Mouse (Mus musculus): Measurements from ENCODE around the gene Rps9. TPM values are rescaled to one million over a fixed set of nuclear protein-coding genes. Genes with fewer than 3 reads are reported as not detected.

The Rps9 gene
- 100 to 1,000 TPM; 693 to 718 TPM for total RNA-seq (2021)

DNA sequence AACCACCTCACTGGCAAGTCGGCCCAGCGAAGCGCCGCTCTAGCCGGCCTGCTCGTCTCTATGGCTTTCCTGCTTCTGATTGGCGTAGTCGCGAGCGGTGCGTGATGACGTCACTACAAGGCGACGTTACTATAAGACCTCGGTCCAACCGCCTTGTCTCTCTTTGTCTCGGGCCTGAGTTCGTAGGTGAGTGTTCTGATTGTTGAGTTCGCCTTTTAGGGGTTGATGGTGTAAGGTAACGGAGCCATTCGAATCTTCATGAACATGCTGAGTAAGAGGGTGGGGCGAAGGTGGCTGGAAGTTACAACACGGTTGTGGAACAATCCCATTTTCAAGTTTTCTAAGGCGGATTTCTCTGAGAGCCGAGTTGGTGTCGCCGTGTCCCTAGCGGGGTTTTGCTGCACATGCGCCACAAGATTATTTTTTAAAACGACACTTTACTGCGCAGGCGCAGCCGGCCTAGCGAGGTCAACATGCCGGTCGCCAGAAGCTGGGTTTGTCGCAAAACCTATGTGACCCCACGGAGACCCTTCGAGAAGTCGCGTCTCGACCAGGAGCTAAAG, at the start of gene Rps9:
Gene Rps9, plus strand, starts transcription at position 115 of the 563 bp plus-strand sequence.
- intact Hi-C loops (cut with DNase I): no loop called here

DNA sequence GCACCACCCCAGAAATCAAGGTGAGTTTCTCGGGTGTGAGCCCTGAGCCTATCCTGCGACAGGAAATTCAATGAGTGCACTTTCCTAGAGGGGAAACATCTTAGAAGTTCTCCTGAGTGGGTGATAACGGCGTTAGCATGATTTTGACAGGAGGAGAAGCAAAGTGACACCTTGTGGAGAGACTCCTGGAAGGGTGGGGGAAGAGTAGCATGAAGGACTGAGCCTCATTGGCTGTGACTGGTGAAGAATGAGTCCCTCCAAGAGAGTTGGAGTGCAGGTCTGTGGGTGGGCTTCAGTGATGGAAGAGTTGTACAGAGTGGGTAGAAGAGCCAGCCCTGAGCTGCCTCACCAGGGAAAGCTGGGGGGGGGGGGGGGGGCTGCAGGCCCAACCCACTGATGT, 46.8 kb upstream of the Rps9 start:
- DNase-seq: no peak
- intact Hi-C loops (cut with DNase I): no loop called here

More for the DNA sequence above, at the start of gene Rps9:
- DNase-seq: peak; percentile 97

DNA sequence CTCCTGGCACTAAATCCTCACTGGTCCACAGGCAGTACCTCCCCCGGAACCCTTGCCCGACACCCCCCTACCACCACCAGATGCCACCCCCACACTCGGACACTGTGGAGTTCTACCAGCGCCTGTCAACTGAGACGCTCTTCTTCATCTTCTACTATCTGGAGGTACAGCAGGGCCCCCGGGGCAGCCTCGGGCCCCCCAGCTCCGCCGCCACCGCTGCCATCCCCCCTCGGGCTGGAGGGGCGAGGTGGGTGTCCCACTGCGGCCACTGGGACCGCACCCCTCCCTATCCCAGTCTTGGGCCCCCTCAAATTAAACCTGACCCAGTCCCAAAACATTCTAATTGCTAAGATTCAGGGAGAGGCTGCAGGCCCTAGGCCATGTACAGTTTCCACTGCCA, 45.2 kb upstream of the Rps9 start:
- no peak for DNase-seq
- intact Hi-C loops (cut with DNase I): no loop called here

DNA sequence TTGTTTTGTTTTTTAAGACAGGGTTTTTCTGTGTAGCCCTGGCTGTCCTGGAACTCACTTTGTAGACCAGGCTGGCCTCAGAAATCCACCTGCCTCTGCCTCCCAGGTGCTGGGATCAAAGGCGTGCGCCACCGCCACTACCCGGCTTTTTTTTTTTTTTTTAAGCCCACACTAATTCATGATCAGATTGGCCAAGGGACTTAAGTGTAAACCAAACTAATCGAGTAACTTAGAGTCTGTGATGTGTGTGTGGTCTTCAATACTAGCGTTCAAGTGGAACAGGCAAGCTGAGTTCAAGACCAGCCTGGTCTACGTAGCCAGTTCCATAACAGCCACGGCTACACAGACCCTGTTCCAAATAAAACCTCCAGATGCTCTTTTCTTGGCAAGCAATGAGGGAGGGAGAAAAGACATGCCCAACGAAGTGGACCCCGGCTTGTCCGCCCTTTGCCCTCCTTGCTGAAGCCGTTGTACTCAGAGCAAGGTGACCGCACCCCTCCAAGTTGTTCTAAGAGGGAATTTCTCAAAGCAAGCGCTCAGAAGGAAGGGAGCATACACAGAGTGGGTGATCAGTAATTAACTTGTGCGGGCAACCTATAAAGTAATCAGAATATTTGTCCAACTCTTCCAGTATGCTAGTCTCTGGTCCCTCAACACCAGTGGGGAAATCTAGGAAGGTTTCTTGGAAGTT, 39.1 kb upstream of the Rps9 start:
- DNase-seq: no peak
- intact Hi-C loops (cut with DNase I): no loop called here

DNA sequence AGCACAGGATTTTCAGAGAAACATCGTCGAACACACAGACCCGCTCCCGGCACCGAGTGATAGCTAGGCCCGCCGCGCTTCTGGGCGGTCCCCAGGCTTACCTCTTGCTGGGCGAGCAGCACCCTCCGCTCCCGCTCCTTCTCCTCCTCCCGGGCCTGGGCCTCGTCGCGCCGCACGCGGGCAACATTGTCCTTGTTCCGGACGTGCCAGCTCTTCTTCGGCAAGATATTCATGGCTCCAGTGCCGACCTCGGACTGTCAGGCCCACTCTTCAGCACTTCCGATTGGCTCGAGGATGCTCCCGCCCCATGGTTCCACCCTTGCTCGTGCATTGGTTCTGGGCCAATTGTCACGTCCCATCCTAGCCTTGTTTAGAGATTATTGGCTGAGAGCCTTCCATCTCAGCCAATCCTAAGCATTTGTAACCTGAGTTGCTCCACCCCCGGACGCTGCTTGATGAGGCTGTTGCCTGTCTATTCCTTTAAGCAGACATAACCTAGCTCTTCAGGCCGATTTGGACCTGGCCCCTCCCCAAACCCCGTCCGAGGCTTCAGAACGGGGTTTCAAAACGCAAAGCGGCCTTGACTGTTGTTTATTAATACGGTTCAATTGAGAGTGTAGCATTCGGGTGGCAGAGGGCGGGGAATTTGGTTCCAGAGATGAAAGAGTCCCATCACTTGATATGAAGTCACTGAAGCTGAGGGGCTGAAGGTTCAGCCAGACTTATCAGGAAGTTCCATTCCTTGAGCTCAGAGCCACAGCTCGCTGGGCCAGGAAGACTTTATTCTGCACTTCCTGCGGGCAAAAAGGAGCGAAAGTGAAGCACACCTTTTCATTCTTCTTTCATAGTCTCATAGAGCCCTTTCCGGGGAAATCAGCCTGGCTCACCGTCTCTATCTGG, 38.3 kb upstream of the Rps9 start, which contains the start of gene Leng1:
Gene Leng1, minus strand, starts transcription at position 626 of the 900 bp plus-strand sequence.
- intact Hi-C loops (cut with DNase I): no loop called here
- DNase-seq: peak; percentile 97

DNA sequence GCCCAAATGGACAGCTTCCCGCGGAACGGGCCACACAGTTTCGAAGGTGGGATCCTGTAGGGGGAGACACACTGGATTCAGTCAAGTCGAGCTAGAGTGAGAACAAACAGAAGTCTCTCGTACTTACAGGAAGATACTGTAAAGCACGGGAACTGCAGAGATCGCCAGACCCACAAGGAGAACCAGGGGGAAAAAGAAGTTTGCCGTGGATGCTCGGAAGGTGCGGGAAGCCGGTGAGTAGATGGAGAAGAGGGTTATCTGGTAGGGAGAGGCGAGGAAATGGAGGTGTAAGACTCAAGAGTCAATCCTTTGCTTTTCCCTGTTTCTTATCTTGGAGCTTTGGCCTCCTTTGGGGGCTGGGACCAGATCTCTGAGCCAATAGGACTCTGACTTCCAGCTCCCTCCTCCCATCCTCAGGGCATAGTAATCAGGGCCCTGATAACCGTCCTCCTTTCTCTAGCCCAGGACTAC, 36.8 kb upstream of the Rps9 start:
- no peak for DNase-seq
- intact Hi-C loops (cut with DNase I): no loop called here

DNA sequence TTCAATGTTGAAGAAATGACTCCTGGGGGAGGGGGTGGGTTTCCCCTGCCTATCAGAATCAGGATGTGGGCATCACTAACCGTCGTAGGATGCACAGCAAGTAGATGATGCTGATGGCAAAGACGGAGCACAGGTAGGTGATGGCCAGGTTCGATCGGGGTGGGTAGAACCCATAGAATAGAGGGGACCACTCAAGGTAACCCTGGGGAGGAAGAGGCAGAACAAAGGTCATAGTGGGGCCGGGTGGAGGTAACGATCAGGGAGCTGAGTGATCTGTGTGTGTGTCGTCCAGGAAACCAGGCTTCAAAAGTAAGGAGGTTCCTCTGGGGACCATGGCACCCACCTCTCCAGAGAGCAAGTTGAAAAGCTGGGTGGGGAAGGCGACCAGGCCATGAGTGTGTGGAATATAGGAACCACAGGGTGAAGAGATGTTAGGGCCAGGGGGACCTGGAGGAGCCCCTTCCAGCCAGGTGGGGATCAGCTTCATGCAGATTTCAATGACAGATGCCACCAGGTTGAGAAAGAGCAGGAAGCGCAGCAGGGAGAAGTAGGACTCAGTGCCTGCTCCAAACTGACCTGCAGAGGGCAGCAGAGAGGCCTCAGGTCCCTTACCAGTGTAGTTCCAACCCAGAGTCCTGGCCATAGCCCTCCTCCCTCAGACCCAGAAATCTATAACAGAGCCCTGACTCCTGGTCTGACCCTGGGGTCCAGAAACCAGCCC, 29.1 kb upstream of the Rps9 start:
- intact Hi-C loops (cut with DNase I): no loop called here
- peak; percentile 88 for DNase-seq

DNA sequence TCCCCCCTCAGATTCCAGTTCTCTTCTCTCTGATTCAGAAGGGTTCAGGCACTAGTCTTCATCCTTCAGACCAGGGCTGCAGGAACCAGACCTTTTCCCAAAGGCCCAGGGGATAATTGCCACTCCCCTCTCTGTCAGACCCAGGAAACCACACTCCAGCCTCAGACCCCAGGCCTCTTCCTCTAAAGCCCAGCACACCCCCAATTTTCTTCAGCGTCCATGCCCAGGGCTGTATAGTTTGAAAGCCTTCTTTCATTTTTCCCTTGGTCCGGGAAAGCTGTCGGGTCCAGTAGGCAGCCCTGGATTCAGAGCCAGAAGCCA, 28.6 kb upstream of the Rps9 start:
- intact Hi-C loops (cut with DNase I): no loop called here
- DNase-seq: no peak

DNA sequence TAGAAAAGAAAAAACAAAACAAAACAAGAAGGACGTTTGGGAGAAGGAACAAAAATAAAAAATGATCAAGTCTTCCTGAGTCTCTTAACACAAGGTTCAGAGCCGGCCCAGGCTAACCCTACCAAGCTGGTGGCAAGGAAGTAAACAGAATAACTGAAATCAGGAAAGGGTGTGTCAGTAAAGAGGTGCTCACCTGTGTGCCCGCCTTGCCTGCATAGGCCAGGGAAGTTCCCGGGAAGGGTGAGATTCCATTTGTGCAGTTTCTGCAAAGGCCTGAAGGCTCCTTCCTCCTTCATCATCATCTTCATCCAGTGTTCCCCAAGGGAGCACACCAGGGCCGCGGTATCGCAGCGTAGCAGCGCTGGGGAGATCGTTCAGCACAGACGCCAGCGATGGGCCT, 27.4 kb upstream of the Rps9 start:
- no peak for DNase-seq
- intact Hi-C loops (cut with DNase I): no loop called here

DNA sequence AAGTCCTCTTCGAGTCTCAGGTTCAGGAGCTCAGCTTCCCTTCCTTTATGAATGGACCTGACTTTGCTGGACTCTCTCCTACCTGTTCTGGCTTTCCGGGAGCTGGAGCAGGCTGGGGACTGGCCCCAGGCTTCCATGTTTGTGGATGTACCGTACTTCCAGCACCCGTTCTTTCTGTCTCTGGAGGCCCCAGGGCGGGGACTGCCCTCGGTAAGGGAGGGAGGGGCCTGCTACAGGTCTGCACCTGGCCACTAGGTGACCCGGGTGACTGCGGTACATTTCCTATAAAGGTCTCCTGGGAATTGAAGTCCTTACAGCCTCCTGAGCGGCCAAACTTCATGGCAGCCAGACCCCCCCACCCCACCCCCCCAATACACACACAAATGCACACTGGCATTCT, 26.5 kb upstream of the Rps9 start, which contains the start of gene Tmc4:
Gene Tmc4, minus strand, starts transcription at position 212 of the 400 bp plus-strand sequence.
- no peak for DNase-seq
- intact Hi-C loops (cut with DNase I): no loop called here

DNA sequence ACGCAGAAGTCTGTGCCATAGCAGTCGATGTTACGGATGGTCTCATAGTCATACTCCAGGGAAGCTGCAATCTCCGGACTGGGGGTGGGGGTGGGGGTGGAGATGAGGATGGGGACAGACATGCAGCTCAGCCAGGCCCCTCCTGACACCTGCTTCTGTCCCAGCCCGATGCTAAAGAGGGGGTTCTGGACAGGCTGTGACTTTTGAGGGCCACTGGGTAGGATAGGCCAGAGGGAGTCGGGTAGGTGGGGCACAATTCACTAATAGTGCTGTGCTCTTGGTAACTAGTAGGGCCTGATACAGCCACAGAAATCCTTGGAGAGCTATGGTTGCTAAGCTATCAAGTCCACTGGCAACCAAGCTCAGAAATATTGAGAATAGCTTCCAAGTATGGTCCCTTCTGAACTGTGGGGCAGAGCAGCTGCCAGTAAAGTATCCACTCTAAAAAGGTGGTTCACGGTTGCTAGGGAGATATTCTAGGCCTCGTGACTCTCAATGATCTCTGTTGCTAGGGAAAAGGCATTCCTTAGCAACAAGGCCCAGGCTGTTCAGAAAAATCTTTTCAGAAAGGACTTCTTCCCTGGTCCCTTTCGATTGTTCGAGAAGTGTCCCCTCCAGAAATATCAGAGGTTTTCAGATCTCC, 19.8 kb upstream of the Rps9 start:
- intact Hi-C loops (cut with DNase I): no loop called here
- no peak for DNase-seq

DNA sequence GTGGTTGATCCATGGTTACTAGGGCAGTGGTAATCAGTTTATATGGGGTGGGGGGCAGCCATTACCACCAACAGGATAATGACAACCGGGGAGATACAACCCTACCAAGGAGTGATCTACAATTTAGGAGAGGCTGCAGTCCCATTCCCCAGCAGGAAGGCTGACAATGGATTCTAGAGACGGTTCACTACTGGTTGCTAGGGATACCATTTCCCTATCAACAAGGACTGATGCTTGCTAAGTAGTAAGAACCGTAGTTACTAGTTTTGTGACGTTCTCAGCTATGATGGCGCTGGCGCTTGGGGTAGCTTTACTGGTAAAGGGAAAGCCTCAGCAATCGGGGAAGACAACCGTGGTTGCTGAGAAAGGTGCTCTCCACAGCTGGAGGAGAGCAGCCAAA, 19.1 kb upstream of the Rps9 start:
- no peak for DNase-seq
- intact Hi-C loops (cut with DNase I): no loop called here

DNA sequence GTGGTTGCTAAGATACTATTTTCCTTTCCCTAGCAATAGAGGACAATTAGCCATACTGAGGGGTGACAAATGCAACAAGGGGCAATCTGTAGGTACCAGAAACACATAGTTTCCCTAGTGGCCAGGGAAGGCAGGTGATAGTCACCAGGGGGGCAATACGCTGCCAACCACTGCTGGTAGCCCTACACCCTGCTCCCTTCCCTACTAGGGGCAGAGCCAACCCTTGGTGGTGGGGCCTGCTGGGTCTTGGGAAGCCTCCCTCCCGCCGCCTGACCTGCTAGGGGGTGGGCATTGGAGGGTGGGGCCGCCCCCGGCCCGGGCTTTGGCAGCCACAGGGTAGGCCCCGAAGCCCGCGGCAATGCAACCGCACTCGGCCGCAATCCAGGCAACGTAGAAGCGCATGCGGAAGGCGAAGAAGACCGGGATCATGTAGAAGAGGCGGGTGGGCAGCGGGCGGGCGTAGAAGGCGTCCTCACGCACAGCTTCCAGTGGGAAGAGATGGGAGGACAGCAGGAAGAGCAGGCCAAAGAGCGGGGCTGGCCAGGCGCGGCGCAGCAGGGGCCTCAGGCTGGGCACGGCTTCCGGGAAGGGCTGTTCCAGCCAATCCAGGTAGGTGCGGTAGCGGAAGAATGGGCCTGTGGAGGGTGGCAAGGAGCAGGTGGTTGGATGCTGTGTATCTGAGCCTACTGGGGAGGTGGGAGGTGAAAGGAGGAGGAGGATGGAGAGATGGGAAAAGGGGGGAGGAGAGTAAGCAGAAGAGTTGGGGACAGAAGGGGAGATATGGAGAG, 18.2 kb upstream of the Rps9 start:
- intact Hi-C loops (cut with DNase I): no loop called here
- DNase-seq: peak; percentile 24

DNA sequence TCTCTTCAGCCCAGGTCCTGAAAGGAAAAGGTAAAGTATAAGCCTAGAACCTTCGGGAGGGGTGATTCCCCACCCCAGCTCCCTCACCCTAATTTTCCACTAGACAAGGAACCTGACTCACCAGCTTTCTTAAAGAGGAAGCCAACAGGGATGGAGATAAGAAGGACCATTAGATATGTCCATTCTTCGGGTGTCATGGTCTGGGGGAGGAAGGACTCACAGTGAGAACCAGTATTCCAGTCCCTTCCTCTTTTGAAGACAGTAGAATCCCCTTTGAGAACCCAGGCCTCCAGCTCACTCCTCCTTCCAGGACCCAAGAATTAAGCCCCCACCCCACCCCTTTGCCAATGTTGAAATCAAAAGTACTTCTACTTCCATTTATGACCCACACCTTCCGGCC, 11.9 kb upstream of the Rps9 start:
- intact Hi-C loops (cut with DNase I): loop anchor here (10.0 kb wide), 1 partner anchor 453 kb away; no protein-coding TSS in a partner anchor
- no peak for DNase-seq

DNA sequence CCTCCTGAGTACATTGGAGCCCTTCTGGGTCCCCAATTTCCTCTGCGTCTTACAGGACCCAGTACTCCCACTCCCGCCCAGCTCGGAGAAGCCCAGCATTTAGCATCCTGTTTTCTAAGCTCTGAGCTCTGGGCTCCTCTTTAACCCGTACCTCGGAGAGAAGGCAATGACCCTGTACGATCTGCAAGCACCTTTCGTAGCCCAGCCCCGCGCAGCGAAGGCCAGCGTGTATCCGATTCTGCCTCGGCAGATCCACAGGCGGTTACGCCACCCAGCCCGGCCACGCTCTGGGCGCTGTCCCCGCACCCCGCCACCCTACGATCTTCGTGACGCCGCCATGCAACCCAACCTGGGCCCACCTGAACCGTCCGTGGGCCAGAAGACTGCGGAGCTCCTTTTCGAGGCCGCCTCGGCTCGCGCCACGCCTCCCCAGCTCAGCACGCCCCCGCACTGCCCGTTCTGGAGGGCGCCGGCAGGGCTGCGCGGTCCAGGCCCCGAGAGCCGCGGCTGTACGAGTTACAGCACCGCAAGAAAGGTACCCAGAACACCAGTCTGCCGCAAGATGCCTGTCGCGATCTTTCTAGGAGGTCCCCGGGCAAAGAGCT, 11.3 kb upstream of the Rps9 start, which contains the start of gene Tsen34:
Gene Tsen34, plus strand, starts transcription at position 482 of the 605 bp plus-strand sequence.
- no peak for DNase-seq
- intact Hi-C loops (cut with DNase I): loop anchor here (10.0 kb wide), 1 partner anchor 452 kb away; no protein-coding TSS in a partner anchor

DNA sequence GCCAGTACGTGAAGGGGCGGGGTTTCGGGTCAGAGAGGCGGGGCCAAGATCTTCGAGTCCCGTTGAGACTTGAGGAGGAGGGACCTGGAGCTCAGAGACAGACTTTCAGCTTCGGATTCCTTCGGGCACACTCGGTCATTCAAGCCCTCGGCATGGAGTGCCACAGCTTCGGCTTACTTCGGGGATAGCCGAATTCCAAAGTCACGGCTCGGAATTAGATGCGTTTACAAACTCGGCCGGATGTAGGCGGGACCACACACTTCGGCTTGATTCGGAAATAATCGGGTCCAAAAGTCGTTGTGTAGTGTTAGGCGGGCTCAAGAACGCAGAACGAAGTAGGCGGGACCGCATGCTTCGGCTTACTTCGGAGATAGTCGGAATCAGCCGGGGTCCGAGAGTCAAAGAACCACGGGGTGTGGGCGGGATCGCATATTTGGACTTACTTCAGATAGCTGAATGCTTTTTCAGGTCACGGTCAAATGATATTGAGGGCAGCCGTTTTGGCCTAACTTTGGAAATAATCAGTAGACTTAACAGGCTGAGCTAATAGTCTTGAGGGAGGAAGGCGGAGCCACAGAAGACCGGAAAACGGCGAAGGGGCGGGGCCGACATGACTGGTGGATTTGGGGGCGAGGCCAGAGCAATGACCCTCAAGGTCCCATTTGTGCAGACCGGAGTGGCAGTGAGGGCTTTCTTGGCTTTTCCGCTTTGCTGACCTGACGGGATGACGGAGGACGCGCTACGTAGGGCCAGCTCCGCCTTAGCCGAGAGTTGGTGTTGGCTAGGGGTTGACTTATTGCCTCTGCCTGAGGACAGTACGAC, 10.6 kb upstream of the Rps9 start, which contains the start of gene Mboat7:
Gene Mboat7, minus strand, starts transcription at position 537 of the 822 bp plus-strand sequence.
- peak; percentile 96 for DNase-seq
- intact Hi-C loops (cut with DNase I): loop anchor here (10.0 kb wide), 1 partner anchor 452 kb away; no protein-coding TSS in a partner anchor

DNA sequence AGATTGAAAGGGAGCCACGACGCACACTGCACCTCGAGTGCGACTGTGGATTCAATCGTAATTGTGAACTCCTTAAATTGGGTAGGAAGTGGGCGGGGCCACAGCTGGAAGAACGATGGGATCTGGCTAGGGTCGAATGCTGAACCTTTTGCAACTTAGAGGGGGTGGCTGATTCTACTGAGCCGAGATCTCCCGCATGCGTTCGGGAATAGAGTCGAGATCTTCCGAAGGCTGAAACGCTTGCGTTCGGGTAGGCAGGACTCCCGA, 10.1 kb upstream of the Rps9 start:
- no peak for DNase-seq
- intact Hi-C loops (cut with DNase I): loop anchor here (10.0 kb wide), 1 partner anchor 451 kb away; no protein-coding TSS in a partner anchor
